Mouse (Mus musculus) monocyte, adult 2 months (primary cell): Measurements from ENCODE around the gene Mmp13.
"Not testable (repeated sequence)": the region's sequence is repeated elsewhere in the genome, so short reads cannot be mapped to it uniquely, and the experiment has no call there.

Source experiments
- DNase-seq, 2 experiments: peaks; one replicate each; pipeline ENCODE4 v3.0.0; 2022; ENCODE audit warnings: low spot score in 2 of 2, low read depth in 1 of 2

Gene Mmp13

GRCm38 (mm10) chr9:7272214-7272613, at the start of gene Mmp13:
TSS of gene Mmp13 (plus strand) at chr9:7272514.
- no peak for DNase-seq

- DNase-seq, result no peak
These were observed 33.7 kb upstream of the Mmp13 start for GRCm38 (mm10) chr9:7238619-7239018.

GRCm38 (mm10) chr9:7239967-7240366, 32.3 kb upstream of the Mmp13 start:
- no peak for DNase-seq

GRCm38 (mm10) chr9:7252797-7253654, 19.3 kb upstream of the Mmp13 start:
- no peak for DNase-seq

GRCm38 (mm10) chr9:7261667-7262066, 10.6 kb upstream of the Mmp13 start:
- DNase-seq, result no peak

- no peak for DNase-seq
These were observed 2.2 kb upstream of the Mmp13 start for GRCm38 (mm10) chr9:7270071-7270470.

GRCm38 (mm10) chr9:7282565-7283302, 10.4 kb downstream of the Mmp13 start:
- DNase-seq, result no peak

GRCm38 (mm10) chr9:7283303-7283684, 11.0 kb downstream of the Mmp13 start:
- DNase-seq, result not testable (repeated sequence)

- DNase-seq, result no peak
These were observed 17.2 kb downstream of the Mmp13 start for GRCm38 (mm10) chr9:7289501-7289900.

- no peak for DNase-seq
These were observed 17.6 kb downstream of the Mmp13 start for GRCm38 (mm10) chr9:7289901-7290300.

- DNase-seq, result no peak
These were observed 19.8 kb downstream of the Mmp13 start for GRCm38 (mm10) chr9:7292132-7292531.

- no peak for DNase-seq
These were observed 59.5 kb downstream of the Mmp13 start for GRCm38 (mm10) chr9:7331847-7332246.
